Mouse (Mus musculus): ENCODE results near the gene Stat2.
A peak's percentile ranks its signal among the peaks of the same experiment; 100 is the strongest.

Stat2 gene

DNA sequence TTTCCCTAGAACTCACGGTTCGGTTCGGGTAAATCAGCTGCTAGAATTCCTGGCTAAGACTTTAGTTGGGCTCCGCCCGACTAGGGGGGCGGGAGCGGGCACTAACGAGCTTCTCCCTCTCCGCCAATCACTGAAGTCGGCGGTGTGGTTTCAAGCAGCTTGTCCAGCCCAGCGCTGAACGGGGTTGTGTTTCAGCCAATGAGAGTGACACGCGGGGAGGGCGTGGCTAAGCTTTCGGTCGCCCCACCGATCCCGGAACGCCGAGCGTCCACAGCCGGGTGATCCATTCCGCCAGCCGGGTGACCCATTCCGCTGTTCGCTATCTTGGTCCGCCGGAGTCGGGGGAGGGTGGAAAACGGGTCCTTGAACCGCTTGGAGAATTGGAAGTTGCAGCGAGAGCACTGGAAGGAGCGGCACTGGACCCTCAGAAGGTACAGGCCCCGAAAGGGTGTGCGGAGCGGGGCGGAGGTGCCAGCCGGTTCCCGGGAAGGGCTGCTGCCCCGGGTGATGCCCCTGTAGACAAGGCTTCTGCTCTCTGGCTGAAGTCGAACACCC lies at the start of gene Stat2:
Gene Stat2, plus strand, starts transcription at position 273 of the 555 bp plus-strand sequence.
- peak; percentile 99 for DNase-seq (ENCODE audit: inconsistent age in 2 of 2, low spot score in 1 of 2)

DNA sequence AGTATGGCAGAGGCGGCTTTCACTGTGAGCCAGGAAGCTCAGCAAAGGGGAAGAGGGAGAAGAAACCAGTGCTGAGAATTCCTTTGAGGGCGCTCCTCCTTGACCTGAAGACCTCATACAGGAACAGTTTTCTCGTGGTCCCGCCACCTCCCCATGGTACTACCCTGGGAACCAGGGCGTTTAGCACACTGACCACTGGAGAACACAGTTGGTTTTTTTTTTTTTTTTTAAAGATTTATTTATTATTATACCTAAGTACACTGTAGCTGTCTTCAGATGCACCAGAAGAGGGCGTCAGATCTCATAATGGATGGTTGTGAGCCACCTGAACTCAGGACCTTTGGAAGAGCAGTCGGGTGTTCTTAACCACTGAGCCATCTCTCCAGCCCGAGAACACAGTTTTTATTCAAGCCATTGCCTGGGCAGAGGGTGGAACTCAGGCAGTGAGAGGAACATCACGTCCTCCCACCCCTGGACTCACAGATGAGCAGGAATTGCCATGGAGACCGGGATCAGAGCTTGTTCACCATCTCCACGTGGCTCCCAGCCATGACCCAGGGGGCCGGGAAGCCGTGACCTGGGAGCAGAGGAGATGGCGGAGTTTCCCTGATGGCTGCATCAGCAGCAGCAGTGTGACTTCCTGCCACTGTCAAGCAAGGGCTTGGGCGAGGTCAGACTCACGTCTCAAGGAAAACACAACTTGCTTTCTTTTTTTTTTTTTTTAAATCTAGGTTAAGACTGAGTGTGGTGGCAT lies 48.6 kb upstream of the Stat2 start:
- peak; percentile 36 to 49 for DNase-seq (ENCODE audit: inconsistent age in 2 of 2, low spot score in 1 of 2)

DNA sequence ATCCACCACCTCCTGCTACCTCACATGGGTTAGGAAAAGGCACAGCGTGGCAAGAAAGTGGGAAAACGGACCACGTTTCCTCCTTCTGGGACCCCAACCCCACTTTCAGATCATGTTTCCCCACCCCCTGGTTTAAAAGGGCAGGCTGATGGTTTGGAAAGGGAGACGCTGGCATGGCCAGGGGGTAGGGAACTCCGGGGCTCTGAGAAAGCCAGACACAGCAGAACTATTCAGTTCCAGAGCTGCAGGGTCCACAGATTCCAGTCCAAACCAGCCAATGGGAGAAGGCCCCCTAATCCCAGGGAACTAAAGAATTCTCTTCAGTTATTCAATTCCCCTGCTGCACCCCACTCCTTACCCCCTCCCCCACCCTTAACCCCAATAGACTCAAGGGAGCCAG lies 45.3 kb upstream of the Stat2 start:
- DNase-seq (ENCODE audit: inconsistent age in 2 of 2, low spot score in 1 of 2), result no peak

DNA sequence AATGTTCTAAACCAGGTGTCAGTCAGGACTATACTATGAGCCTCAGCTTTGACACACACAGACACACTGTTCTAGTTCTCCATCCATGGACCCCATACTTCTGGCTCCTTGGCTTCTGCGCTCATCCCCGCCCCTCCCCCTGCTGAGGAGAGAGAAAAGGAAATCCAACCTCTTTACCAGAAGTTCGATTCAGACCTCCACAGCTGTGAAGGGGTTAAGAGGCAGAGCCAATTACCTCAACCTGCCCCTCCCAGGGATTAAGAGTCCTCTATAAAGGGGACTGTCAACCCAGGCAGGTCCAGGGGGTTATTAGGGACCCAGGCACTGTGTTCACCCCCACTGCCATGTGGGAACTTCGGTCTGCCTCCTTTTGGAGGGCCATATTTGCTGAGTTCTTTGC lies 44.8 kb upstream of the Stat2 start, which contains the start of gene Mip:
Gene Mip, plus strand, starts transcription at position 301 of the 400 bp plus-strand sequence.
- no peak for DNase-seq (ENCODE audit: inconsistent age in 2 of 2, low spot score in 1 of 2)

GRCm38 (mm10) chr10:128227592-128227991 lies 42.8 kb upstream of the Stat2 start:
- peak in 1 of 2 experiments; percentile 24 for DNase-seq (ENCODE audit: inconsistent age in 2 of 2, low spot score in 1 of 2)

- no peak for DNase-seq (ENCODE audit: inconsistent age in 2 of 2, low spot score in 1 of 2)
Measured at GRCm38 (mm10) chr10:128228009-128228408, 42.4 kb upstream of the Stat2 start.

- no peak for DNase-seq (ENCODE audit: inconsistent age in 2 of 2, low spot score in 1 of 2)
Measured at GRCm38 (mm10) chr10:128230582-128230981, 39.8 kb upstream of the Stat2 start.

DNA sequence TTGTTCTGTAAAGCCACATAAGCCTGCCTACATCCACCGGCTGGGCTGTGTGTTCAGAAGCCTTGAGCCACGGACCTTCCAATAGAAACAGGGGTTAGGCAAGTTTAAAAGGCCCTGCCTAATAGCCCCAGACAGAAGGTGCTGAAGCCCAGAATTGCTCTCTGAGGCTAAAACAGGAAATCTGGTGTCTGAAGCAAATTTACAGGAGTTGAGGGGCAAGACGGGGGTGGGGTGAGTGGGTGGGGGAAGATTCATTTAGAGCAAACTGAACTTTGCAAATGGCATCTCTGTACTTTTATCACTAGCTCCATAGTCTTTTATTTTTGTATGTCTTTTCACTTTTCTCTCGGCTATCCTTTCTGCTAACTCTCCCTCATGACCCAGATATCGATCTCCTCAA lies 39.2 kb upstream of the Stat2 start:
- DNase-seq (ENCODE audit: inconsistent age in 2 of 2, low spot score in 1 of 2), result no peak

DNA sequence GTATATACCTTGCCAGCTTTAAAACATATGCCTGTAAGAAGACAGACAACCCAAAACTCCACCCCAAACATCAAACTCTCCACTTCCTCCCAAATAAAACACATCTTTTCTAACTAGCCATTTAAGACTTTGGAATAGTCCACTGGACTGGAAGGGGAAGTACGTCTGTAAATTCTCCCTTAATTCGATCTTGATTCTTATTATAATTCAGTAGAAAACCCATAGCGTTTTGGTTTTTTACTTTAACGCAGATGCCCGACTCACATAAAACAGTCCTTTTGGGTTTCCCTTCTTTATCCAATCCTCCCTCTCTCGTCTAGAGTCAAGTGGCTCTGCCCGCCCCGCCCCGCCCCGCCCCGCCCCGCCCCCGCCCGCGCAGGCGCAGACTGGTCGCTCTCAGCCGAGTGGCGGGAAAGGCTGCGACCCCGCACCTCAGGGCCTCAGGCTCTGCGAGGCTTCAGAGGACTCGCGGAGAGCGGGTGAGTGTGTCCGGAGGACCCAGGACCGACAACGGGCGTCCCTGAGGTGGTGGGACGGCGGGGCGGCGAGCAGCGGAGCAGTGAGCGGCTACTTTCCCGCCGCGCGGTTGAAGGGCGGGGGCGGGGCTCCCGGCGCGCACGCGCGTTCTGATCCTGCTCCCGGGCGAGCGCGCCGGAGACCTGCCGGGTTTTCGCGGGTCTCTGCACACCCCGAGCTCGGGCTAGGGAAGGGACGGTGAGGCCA lies 38.5 kb upstream of the Stat2 start, which contains the start of gene Timeless:
Gene Timeless, plus strand, starts transcription at position 369 of the 723 bp plus-strand sequence.
- DNase-seq (ENCODE audit: inconsistent age in 2 of 2, low spot score in 1 of 2), result peak; percentile 90 to 97

- peak; percentile 59 to 89 for DNase-seq (ENCODE audit: inconsistent age in 2 of 2, low spot score in 1 of 2)
Measured at GRCm38 (mm10) chr10:128232420-128232985, 37.9 kb upstream of the Stat2 start.

DNA sequence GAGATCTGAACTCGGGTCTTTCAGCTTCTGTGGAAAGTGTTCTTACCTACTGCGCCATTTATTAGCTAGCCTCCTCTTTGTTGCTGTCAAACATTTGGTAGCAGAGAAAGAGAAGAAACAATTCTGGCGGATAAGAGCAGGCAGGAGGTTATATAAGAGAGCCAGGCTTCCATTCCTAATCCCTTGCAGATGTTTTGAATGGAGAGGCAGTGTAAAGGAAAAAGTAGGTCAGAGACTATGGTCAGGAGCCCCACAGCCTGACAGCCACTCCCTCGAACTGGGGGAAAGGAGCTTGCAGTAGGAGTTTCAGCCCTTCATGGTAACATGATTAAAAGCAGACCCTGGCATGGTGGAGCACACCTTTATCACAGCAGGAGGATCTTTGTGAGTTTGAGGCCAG lies 34.0 kb upstream of the Stat2 start:
- DNase-seq (ENCODE audit: inconsistent age in 2 of 2, low spot score in 1 of 2), result no peak

DNA sequence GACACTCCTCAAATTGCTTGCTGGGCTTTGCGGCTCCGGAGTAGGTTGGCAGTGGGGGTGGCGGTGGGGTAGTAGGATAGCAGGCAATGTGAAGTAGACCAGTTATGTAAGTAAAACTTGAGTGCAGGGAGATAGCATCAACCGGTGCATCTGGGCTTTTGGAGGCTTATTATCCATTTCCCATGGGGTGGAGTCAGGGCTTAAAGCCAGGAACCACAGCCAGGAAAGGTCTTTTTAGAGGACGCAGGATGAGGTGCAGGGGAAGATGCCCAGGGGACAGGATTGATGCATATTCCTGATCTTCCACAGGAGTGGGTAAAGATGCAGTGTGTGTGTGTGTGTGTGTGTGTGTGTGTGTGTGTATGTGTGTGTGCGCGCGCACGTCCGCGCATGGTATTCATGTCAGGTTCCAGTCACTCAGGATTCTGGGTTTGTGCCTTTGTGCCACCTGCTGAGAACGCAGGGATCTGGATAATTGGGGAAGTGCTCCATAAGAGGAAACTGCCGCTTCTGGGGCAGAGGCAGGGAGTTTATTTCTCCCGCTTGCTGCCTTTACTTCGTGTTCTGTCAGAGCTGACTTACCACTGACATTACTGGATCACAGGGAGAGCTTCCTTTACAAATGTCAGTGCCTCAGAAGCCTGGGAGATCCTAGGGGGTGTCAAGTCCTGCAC lies 32.4 kb upstream of the Stat2 start:
- peak in 1 of 2 experiments; percentile 40 for DNase-seq (ENCODE audit: inconsistent age in 2 of 2, low spot score in 1 of 2)

GRCm38 (mm10) chr10:128239140-128239539 lies 31.2 kb upstream of the Stat2 start:
- no peak for DNase-seq (ENCODE audit: inconsistent age in 2 of 2, low spot score in 1 of 2)

GRCm38 (mm10) chr10:128240131-128240530 lies 30.2 kb upstream of the Stat2 start:
- no peak for DNase-seq (ENCODE audit: inconsistent age in 2 of 2, low spot score in 1 of 2)

- no peak for DNase-seq (ENCODE audit: inconsistent age in 2 of 2, low spot score in 1 of 2)
Measured at GRCm38 (mm10) chr10:128243252-128243651, 27.1 kb upstream of the Stat2 start.

DNA sequence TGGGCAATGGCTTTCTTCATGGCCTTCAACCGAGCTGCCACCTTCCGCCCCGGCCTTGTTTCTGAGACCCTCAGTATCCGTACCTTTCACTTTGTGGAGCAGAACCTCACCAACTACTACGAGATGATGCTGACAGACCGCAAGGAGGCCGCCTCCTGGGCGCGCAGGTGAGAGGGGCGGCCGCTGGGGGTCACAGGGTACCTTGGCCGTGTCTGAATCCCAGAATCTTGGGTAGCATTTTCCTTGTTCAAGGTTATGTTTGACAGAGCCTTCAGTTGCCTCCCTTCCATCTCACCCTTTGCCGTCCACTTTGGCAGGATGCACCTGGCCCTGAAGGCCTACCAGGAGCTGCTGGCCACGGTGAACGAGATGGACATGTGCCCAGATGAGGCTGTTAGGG lies 26.2 kb upstream of the Stat2 start:
- DNase-seq (ENCODE audit: inconsistent age in 2 of 2, low spot score in 1 of 2), result no peak

GRCm38 (mm10) chr10:128247020-128247732 lies 23.2 kb upstream of the Stat2 start:
- DNase-seq (ENCODE audit: inconsistent age in 2 of 2, low spot score in 1 of 2), result peak in 1 of 2 experiments; percentile 52

GRCm38 (mm10) chr10:128250565-128250964 lies 19.8 kb upstream of the Stat2 start:
- DNase-seq (ENCODE audit: inconsistent age in 2 of 2, low spot score in 1 of 2), result no peak

DNA sequence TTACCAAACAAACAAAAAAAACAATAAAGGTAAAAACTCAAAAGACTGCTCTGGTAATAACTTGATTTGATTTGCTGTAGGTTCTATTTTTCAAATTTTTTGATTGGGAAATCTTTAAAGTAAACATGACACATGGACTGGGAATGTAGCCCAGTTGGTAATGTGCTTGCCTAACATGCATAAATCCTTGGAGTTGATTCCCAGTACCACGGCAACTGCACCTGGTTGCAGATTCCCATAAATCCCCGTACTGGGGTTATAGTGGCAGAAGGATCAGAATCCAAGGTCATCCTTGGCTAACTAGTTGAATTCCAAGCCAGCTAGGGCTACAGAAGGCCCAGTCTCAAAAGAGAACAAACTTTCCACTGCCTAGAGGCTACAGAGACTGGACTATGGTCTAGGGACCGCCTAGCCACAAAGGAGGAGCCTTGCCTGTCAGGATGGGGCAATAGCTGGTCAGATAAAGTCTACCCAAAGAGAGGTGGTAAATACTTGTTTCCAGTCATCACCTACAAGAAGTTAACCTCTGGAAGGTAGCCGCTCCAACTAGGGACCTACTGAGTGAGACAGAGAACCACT lies 16.6 kb upstream of the Stat2 start, which contains the start of gene Apon:
Gene Apon, plus strand, starts transcription at position 420 of the 579 bp plus-strand sequence.
- peak in 1 of 2 experiments; percentile 74 for DNase-seq (ENCODE audit: inconsistent age in 2 of 2, low spot score in 1 of 2)

- no peak for DNase-seq (ENCODE audit: inconsistent age in 2 of 2, low spot score in 1 of 2)
Measured at GRCm38 (mm10) chr10:128255925-128256324, 14.4 kb upstream of the Stat2 start.

All from adrenal gland, adult (tissue).